ENCODE assay signal across 16 mouse cellular contexts in genomic region chr1:66394944-66395637, GRCm38 (mm10).
DNase-seq lines count a peak whose midpoint lies in the region; ATAC-seq and TF ChIP-seq lines count a peak whose summit lies in the region.
"Had no signal": no experiment of that assay in that cellular context is flagged by ENCODE, and none has a peak within 500 bp of the region (broad histone marks: within the 10 kb centered on the region; RNA-seq: fewer than 3 reads in every experiment).

No protein-coding gene starts in this region.

- no peaks in the 10 kb centered on the region for H3K9me3 ChIP-seq in lung, embryonic 14.5 days (ENCODE audit: low read depth, low read length)
- no peaks in the 10 kb centered on the region for H3K9me3 ChIP-seq in forebrain, postnatal 0 days (ENCODE audit: low read length)
- no peaks in the 10 kb centered on the region for H3K9me3 ChIP-seq in neural tube, embryonic 15.5 days (replicated peaks)
- H3K9me3 ChIP-seq: embryonic facial prominence, embryonic 15.5 days; limb, embryonic 15.5 days; lung, embryonic 15.5 days had no signal

- peak; percentile 25 for DNase-seq in embryo, embryonic 10 days (ENCODE audit: low spot score)
- no peak for DNase-seq in embryo, embryonic 9.5 days (ENCODE audit: extremely low spot score)
- DNase-seq in lung, embryonic 14.5 days = peak; percentile 4
- no peak for DNase-seq in lung, adult 18-20 months
- peak; percentile 54 for DNase-seq in forebrain, postnatal 0 days
- no peak for DNase-seq in ovary, postnatal 14 days (ENCODE audit: low spot score)
- no peak for DNase-seq in adrenal gland, adult (ENCODE audit: inconsistent age in 2 of 2, low spot score in 1 of 2)
- DNase-seq: cerebellum, postnatal 10 days; heart, adult 11 months; kidney, postnatal 36 days had no signal

- H3K27me3 ChIP-seq in lung, embryonic 14.5 days (ENCODE audit: insufficient read depth, low read length) = no peaks in the 10 kb centered on the region
- no peaks in the 10 kb centered on the region for H3K27me3 ChIP-seq in forebrain, postnatal 0 days (ENCODE audit: insufficient read depth, low read length)
- no peaks in the 10 kb centered on the region for H3K27me3 ChIP-seq in neural tube, embryonic 15.5 days (replicated peaks)
- H3K27me3 ChIP-seq: embryonic facial prominence, embryonic 15.5 days; limb, embryonic 15.5 days; lung, embryonic 15.5 days; Patski had no signal

- H3K27ac ChIP-seq in lung, embryonic 14.5 days (ENCODE audit: low read depth) = no peak overlapping the region
- peak overlapping the region; percentile 24; the same call in 1 of the 2 replicates for H3K27ac ChIP-seq in forebrain, postnatal 0 days (ENCODE audit: low read depth, low read length)
- peak overlapping the region; percentile 29 for H3K27ac ChIP-seq in neural tube, embryonic 15.5 days (replicated peaks)
- H3K27ac ChIP-seq: embryonic facial prominence, embryonic 15.5 days; limb, embryonic 15.5 days; lung, embryonic 15.5 days had no signal

- no peaks in the 10 kb centered on the region for H3K4me1 ChIP-seq in lung, embryonic 14.5 days (ENCODE audit: insufficient read depth)
- 0 out of 2 replicates have a peak, but pooled peaks cover 6% of the 10 kb centered on the region for H3K4me1 ChIP-seq in forebrain, postnatal 0 days (ENCODE audit: insufficient read depth)
- peaks cover 18% of the 10 kb centered on the region for H3K4me1 ChIP-seq in neural tube, embryonic 15.5 days
- H3K4me1 ChIP-seq: embryonic facial prominence, embryonic 15.5 days; limb, embryonic 15.5 days; lung, embryonic 15.5 days had no signal

- WGBS in lung, embryonic 14.5 days = 41% methylated on average over 8 of the region's 8 CpGs
- 9% methylated on average over 8 of the region's 8 CpGs for WGBS in forebrain, postnatal 0 days
- 10% methylated on average over 8 of the region's 8 CpGs for WGBS in neural tube, embryonic 15.5 days

- no peak for ATAC-seq in lung, embryonic 14.5 days (ENCODE audit: insufficient read depth)
- peak; percentile 81 for ATAC-seq in forebrain, postnatal 0 days
- no peak; the same call in 1 of the 2 replicates for ATAC-seq in neural tube, embryonic 15.5 days (ENCODE audit: low FRiP score)
- ATAC-seq: Patski had no signal

- no peaks in the 10 kb centered on the region for H3K36me3 ChIP-seq in lung, embryonic 14.5 days (ENCODE audit: insufficient read depth)
- peaks cover 7% of the 10 kb centered on the region for H3K36me3 ChIP-seq in forebrain, postnatal 0 days (ENCODE audit: insufficient read depth)
- peaks cover 7% of the 10 kb centered on the region; the same call in 1 of the 2 replicates for H3K36me3 ChIP-seq in neural tube, embryonic 15.5 days
- H3K36me3 ChIP-seq: embryonic facial prominence, embryonic 15.5 days; limb, embryonic 15.5 days; lung, embryonic 15.5 days had no signal

- no peak overlapping the region for H3K9ac ChIP-seq in lung, embryonic 14.5 days
- H3K9ac ChIP-seq in forebrain, postnatal 0 days = no peak overlapping the region
- no peak overlapping the region for H3K9ac ChIP-seq in neural tube, embryonic 15.5 days (replicated peaks)
- H3K9ac ChIP-seq: embryonic facial prominence, embryonic 15.5 days; limb, embryonic 15.5 days; lung, embryonic 15.5 days had no signal

- no peak overlapping the region for H3K4me2 ChIP-seq in lung, embryonic 14.5 days
- no peak overlapping the region for H3K4me2 ChIP-seq in forebrain, postnatal 0 days (ENCODE audit: low read depth)
- H3K4me2 ChIP-seq in neural tube, embryonic 15.5 days = peak overlapping the region; percentile 5; the same call in 1 of the 2 replicates
- H3K4me2 ChIP-seq: embryonic facial prominence, embryonic 15.5 days; limb, embryonic 15.5 days; lung, embryonic 15.5 days had no signal

- no peak for TF ChIP-seq CTCF in lung, embryonic 14.5 days (IDR thresholded peaks at IDR 0.05; ENCODE audit: low read depth)
- no peak for TF ChIP-seq CTCF in forebrain, postnatal 0 days (IDR thresholded peaks at IDR 0.05; ENCODE audit: low read depth)

- no peak overlapping the region for H3K4me3 ChIP-seq in lung, embryonic 14.5 days (ENCODE audit: low read depth, low read length)
- no peak overlapping the region for H3K4me3 ChIP-seq in forebrain, postnatal 0 days (ENCODE audit: low read depth, low read length)
- no peak overlapping the region for H3K4me3 ChIP-seq in neural tube, embryonic 15.5 days (replicated peaks)
- H3K4me3 ChIP-seq: embryonic facial prominence, embryonic 15.5 days; limb, embryonic 15.5 days; lung, embryonic 15.5 days; myocyte had no signal

Comparison
In these comparisons a context has a peak if more than half of its experiments do, and no peak if none do; other contexts are left out.
1. DNase-seq: peak in embryo, embryonic 10 days (single experiment), lung, embryonic 14.5 days (single experiment) and forebrain, postnatal 0 days (single experiment); none in embryo, embryonic 9.5 days (single experiment), lung, adult 18-20 months (0 of 2), ovary, postnatal 14 days (single experiment) and adrenal gland, adult (0 of 2).